Mouse (Mus musculus): Measurements from ENCODE around the gene Gm21891. TPM values are rescaled to one million over a fixed set of nuclear protein-coding genes. Genes with fewer than 3 reads are reported as not detected.
"Not testable (repeated sequence)": the region's sequence is repeated elsewhere in the genome, so short reads cannot be mapped to it uniquely, and the experiment has no call there.

Gene Gm21891
- not detected in 2 replicates for polyA plus RNA-seq (2015; fragmentation: Nextera tagmentation; extraction: Ambion mirVana)

DNA sequence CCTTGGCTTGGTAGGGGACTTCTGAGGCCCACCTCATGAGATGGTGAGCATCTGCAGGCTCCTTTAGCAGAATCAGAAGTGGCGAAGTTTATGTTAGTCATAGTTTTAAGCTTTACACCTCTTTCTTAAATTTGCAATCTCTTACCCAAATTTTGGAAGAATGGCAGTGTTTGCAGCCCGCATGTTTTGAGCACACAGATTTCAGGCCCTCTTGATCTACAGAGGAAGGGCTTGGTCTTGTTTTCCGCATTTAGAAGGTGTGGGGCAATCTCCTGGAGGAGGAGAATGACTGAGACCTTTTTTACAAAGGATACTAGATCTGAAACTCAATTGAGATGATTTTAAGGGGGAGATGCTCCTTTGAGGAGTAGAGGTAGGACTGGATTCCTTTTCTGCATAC, at the start of gene Gm21891:
Gm21891 (minus strand) TSS at position 101 of the 400 bp plus-strand sequence.
- not testable (repeated sequence) for H3K36me3 ChIP-seq (ENCODE audit: control insufficient read depth, insufficient read depth, low read length); H3K27ac ChIP-seq (ENCODE audit: low read depth, low read length); ATAC-seq; H3K27me3 ChIP-seq (replicated peaks; ENCODE audit: control insufficient read depth, insufficient read depth, low read length); H3K4me2 ChIP-seq (ENCODE audit: low read length); H3K4me3 ChIP-seq (ENCODE audit: low read length); H3K9ac ChIP-seq (ENCODE audit: low read depth, low read length); H3K9me3 ChIP-seq (ENCODE audit: control insufficient read depth, low read length); H3K4me1 ChIP-seq (ENCODE audit: control insufficient read depth, insufficient read depth, low read depth, low read length)
- no CpG with 5 or more reads among the region's 3 CpGs for WGBS

DNA sequence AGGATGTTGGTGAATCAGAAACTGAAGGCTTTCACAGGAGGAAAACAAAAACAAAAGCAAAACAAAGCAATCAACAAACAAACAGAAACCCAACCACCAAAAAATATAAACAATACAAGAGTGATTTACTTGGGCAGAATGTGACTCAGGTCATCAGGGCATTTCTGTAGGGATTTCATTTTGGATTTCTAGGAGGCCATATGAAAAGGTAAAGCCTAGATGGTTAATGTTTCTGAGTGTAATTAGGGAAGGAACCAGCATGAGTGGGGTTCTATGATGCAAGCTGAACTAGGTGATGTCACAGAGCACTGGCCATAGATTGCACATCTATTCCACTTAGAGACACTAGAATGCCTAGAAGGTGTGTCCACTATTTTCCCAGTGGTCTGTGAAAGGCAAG, 28.4 kb upstream of the Gm21891 start, which contains the start of gene Gm21425:
Gm21425 (plus strand) TSS at position 301 of the 400 bp plus-strand sequence.
- H3K27me3 ChIP-seq (replicated peaks; ENCODE audit: control insufficient read depth, insufficient read depth, low read length); H3K9me3 ChIP-seq (ENCODE audit: control insufficient read depth, low read length); ATAC-seq; H3K4me3 ChIP-seq (ENCODE audit: low read length); H3K4me1 ChIP-seq (ENCODE audit: control insufficient read depth, insufficient read depth, low read depth, low read length); H3K4me2 ChIP-seq (ENCODE audit: low read length); H3K9ac ChIP-seq (ENCODE audit: low read depth, low read length); H3K36me3 ChIP-seq (ENCODE audit: control insufficient read depth, insufficient read depth, low read length); H3K27ac ChIP-seq (ENCODE audit: low read depth, low read length): not testable (repeated sequence)

Other genes starting within 250 kb of the Gm21891 start
- gene Gm20807, start 90.6 kb downstream of the Gm21891 start, polyA plus RNA-seq (2015; fragmentation: Nextera tagmentation; extraction: Ambion mirVana) = not detected in 2 replicates
- not detected in 2 replicates for gene Gm21425, start 28.5 kb upstream of the Gm21891 start, polyA plus RNA-seq (2015; fragmentation: Nextera tagmentation; extraction: Ambion mirVana)
- gene Gm21828, start 90.4 kb upstream of the Gm21891 start, polyA plus RNA-seq (2015; fragmentation: Nextera tagmentation; extraction: Ambion mirVana) = not detected in 2 replicates
- not detected in 2 replicates for gene Gm21440, start 118.9 kb upstream of the Gm21891 start, polyA plus RNA-seq (2015; fragmentation: Nextera tagmentation; extraction: Ambion mirVana)
- gene Gm21454, start 119.0 kb upstream of the Gm21891 start, polyA plus RNA-seq (2015; fragmentation: Nextera tagmentation; extraction: Ambion mirVana) = not detected in 2 replicates
- gene Gm21725, start 215.6 kb upstream of the Gm21891 start, polyA plus RNA-seq (2015; fragmentation: Nextera tagmentation; extraction: Ambion mirVana) = not detected in 2 replicates